Mouse (Mus musculus): ENCODE measurements around the gene Gm4177.
"Not testable (repeated sequence)": the region's sequence is repeated elsewhere in the genome, so short reads cannot be mapped to it uniquely, and the experiment has no call there.

Gm4177 gene

DNA sequence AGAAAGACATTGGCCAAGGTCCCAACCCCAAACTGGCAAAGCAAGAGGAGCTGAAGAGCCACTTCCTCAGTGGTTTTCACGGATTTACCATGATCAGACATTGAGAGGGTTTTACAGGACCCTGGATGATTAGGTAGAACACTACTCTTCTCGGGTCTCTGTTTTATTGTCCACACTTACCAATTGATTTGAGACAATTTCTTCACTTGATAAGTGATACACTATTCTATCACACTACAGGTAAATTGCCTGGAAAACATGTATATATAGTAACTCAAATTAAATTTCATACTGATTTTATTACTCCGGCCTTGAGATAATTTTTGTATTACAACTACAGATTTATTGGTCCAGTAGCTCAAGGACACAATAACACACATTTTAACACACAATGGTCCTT is at the start of gene Gm4177:
Gm4177 (minus strand) TSS at position 101 of the 400 bp plus-strand sequence.
- not testable (repeated sequence) for DNase-seq (ENCODE audit: low read depth, low spot score)

DNA sequence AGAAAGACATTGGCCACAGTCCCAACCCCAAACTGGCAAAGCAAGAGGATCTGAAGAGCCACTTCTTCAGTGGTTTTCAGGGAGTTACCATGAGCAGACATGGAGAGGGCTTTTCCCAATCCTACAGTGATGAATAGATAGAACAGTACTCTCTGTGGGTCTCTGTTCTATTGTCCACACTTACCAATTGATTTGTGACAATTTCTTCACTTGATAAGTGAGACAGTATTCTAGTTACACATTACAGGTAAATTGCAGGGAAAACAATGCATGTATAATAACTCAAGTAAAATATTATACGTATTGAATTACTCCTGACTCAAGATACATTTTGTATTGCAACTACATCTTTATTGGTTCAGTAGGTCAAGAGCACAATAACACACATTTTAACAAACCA is 47.6 kb upstream of the Gm4177 start, which contains the start of gene Gm5725:
Gm5725 (minus strand) TSS at position 101 of the 400 bp plus-strand sequence.
- DNase-seq (ENCODE audit: low read depth, low spot score) = not testable (repeated sequence)

DNA sequence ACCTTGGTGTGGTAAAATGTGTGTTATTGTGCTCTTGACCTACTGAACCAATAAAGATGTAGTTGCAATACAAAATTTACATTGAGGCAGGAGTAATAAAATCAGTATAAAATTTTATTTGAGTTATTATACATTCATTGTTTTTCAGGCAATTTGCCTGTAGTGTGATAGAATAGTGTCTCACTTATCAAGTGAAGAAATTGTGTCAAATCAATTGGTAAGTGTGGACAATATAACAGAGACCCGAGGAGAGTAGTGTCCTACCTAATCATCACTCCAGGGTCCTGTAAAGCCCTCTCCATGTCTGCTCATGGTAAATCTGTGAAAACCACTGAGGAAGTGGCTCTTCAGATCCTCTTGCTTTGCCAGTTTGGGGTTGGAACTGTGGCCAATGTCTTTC is 35.5 kb upstream of the Gm4177 start, which contains the start of gene Vmn1r135:
Vmn1r135 (plus strand) TSS at position 301 of the 400 bp plus-strand sequence.
- not testable (repeated sequence) for DNase-seq (ENCODE audit: low read depth, low spot score)

DNA sequence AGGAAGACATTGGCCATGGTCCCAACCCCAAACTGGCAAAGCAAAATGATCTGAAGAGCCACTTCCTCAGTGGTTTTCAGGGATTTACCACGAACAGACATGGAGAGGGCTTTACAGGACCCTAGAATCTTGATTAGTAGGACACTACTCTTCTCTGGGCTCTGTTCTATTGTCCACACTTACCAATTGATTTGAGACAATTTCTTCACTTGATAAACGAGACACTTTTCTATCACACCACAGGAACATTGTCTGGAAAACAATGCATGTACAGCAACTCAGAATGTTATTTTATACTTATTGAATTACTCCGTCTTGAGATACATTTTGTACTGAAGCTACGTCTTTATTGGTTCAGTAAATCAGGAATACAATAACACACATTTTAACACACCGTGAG is 35.2 kb downstream of the Gm4177 start, which contains the start of gene Gm4175:
Gm4175 (minus strand) TSS at position 101 of the 400 bp plus-strand sequence.
- not testable (repeated sequence) for DNase-seq (ENCODE audit: low read depth, low spot score)
